Mouse (Mus musculus) forebrain, embryonic 11.5 days (tissue): ENCODE measurements around the gene Tnfrsf13c. TPM values are rescaled to one million over a fixed set of nuclear protein-coding genes. Genes with fewer than 3 reads are reported as not detected.
A peak's percentile ranks its signal among the peaks of the same experiment; 100 is the strongest.
"Not testable (repeated sequence)": the region's sequence is repeated elsewhere in the genome, so short reads cannot be mapped to it uniquely, and the experiment has no call there.

Experiments
- ATAC-seq: fragments of 200-750 bp; cut with Nextera tagmentation; replicated peaks from 2 replicates; pipeline ENCODE4 v1.8.0; 2017; ENCODE audit warnings: moderate TSS enrichment; ENCODE audit not compliant: low FRiP score
- DNase-seq: peaks from one replicate; pipeline ENCODE4 v3.0.0-alpha.2; 2017; ENCODE audit warnings: low spot score
- H3K27ac ChIP-seq: fragments of 300-500 bp; sonication (generic); 2 replicates; pipeline ENCODE4 v1.5.1; 2014; ENCODE audit warnings: low read depth, low read length
- H3K27me3 ChIP-seq: fragments of 300-500 bp; sonication (generic); 2 replicates; pipeline ENCODE4 v1.6.1; 2014; ENCODE audit warnings: mild to moderate bottlenecking, low read length, mixed read lengths; ENCODE audit not compliant: control insufficient read depth, insufficient read depth
- H3K36me3 ChIP-seq: fragments of 300-500 bp; sonication (generic); 2 replicates; pipeline ENCODE4 v1.6.1; 2014; ENCODE audit warnings: mild to moderate bottlenecking, low read length, moderate library complexity, mixed read lengths; ENCODE audit not compliant: control insufficient read depth, insufficient read depth
- H3K4me1 ChIP-seq: fragments of 300-500 bp; sonication (generic); replicated peaks from 2 replicates; pipeline ENCODE4 v1.6.1; 2014; ENCODE audit warnings: low read length, mixed read lengths; ENCODE audit not compliant: control insufficient read depth, insufficient read depth
- H3K4me2 ChIP-seq: fragments of 300-500 bp; sonication (generic); 2 replicates; pipeline ENCODE4 v1.6.1; 2014; ENCODE audit warnings: low read depth, mild to moderate bottlenecking, low read length, moderate library complexity, mixed read lengths; ENCODE audit not compliant: severe bottlenecking
- H3K4me3 ChIP-seq: fragments of 300-500 bp; sonication (generic); 2 replicates; pipeline ENCODE4 v1.5.1; 2014; ENCODE audit warnings: low read depth, low read length
- H3K9ac ChIP-seq: fragments of 300-500 bp; sonication (generic); 2 replicates; pipeline ENCODE4 v1.6.1; 2014; ENCODE audit warnings: low read length
- H3K9me3 ChIP-seq: fragments of 300-500 bp; sonication (generic); 2 replicates; pipeline ENCODE4 v1.6.1; 2016; ENCODE audit warnings: low read length, mixed read lengths; ENCODE audit not compliant: control insufficient read depth
- WGBS: fragments of 180-500 bp; shearing (Covaris S2); extraction: QIAGEN DNeasy Blood & Tissue Kit; methylation state at CpG from one replicate; pipeline ENCODE4 v1.1.7; 2014; 5-methylcytosine and 5-hydroxymethylcytosine counted together
- polyA plus RNA-seq: library from polyadenylated mRNA; unstranded; fragments of >200 nt; fragmentation: Nextera tagmentation; extraction: Ambion mirVana; gene quantifications from 2 replicates; pipeline ENCODE4 v1.2.1, GENCODE M21; 2014

Gene Tnfrsf13c
- polyA plus RNA-seq, 1 experiment from 2014 or later: 0.35 TPM

GRCm38 (mm10) chr15:82255248-82255647 lies 31.1 kb upstream of the Tnfrsf13c start:
- Histone ChIP-seq H3K4me3 (no peak overlapping the region), H3K9ac (no peak overlapping the region), H3K4me2 (0 out of 2 replicates have a peak overlapping the region, but pooled peaks have one; percentile 53), H3K27me3 (no peaks in the 10 kb centered on the region), H3K27ac (no peak overlapping the region), H3K4me1 (peaks cover 13% of the 10 kb centered on the region; the same call in 1 of the 2 replicates), H3K9me3 (no peaks in the 10 kb centered on the region), H3K36me3 (no peaks in the 10 kb centered on the region)
- DNase-seq (no peak), ATAC-seq (peak; percentile 6; the same call in 1 of the 2 replicates)
- 47% methylated on average over 4 of the region's 4 CpGs for WGBS

- 92% methylated on average over 6 of the region's 6 CpGs for WGBS
- DNase-seq (no peak), ATAC-seq (no peak)
- Histone ChIP-seq H3K9me3 (no peaks in the 10 kb centered on the region), H3K4me3 (no peak within 1 kb of the TSS), H3K4me1 (peaks cover 13% of the 10 kb centered on the region; the same call in 1 of the 2 replicates), H3K36me3 (no peaks in the 10 kb centered on the region), H3K27me3 (no peaks in the 10 kb centered on the region), H3K27ac (no peak within 1 kb of the TSS), H3K4me2 (no peak within 1 kb of the TSS), H3K9ac (no peak within 1 kb of the TSS)
Observed at GRCm38 (mm10) chr15:82252097-82252496, 27.9 kb upstream of the Tnfrsf13c start, which contains the start of gene 1500009C09Rik. Gene 1500009C09Rik, plus strand, starts transcription at chr15:82252397.

GRCm38 (mm10) chr15:82251579-82251978 lies 27.4 kb upstream of the Tnfrsf13c start:
- Histone ChIP-seq H3K4me1 (peaks cover 11% of the 10 kb centered on the region; the same call in 1 of the 2 replicates), H3K27ac (no peak overlapping the region), H3K9me3 (no peaks in the 10 kb centered on the region), H3K4me3 (no peak overlapping the region), H3K9ac (no peak overlapping the region), H3K4me2 (no peak overlapping the region), H3K27me3 (no peaks in the 10 kb centered on the region), H3K36me3 (no peaks in the 10 kb centered on the region)
- 95% methylated on average over 3 of the region's 3 CpGs for WGBS
- ATAC-seq (no peak), DNase-seq (no peak)

GRCm38 (mm10) chr15:82247131-82247776 lies 23.1 kb upstream of the Tnfrsf13c start:
- no peak for ATAC-seq
- Histone ChIP-seq H3K9me3 (no peaks in the 10 kb centered on the region), H3K4me3 (no peak overlapping the region), H3K36me3 (no peaks in the 10 kb centered on the region), H3K4me1 (peaks cover 3% of the 10 kb centered on the region), H3K27me3 (no peaks in the 10 kb centered on the region), H3K27ac (no peak overlapping the region), H3K9ac (no peak overlapping the region), H3K4me2 (no peak overlapping the region; the same call in 1 of the 2 replicates)
- 87% methylated on average over 3 of the region's 3 CpGs for WGBS
- DNase-seq: no peak

GRCm38 (mm10) chr15:82244805-82245161 lies 20.6 kb upstream of the Tnfrsf13c start:
- H3K27ac ChIP-seq: peak overlapping the region; percentile 95; the same call in 1 of the 2 replicates
- H3K36me3 ChIP-seq, H3K4me1 ChIP-seq, H3K9me3 ChIP-seq, DNase-seq, ATAC-seq, H3K27me3 ChIP-seq: not testable (repeated sequence)
- H3K4me3 ChIP-seq: peak overlapping the region; percentile 70
- peak overlapping the region; percentile 74 for H3K9ac ChIP-seq
- peak overlapping the region; percentile 60 for H3K4me2 ChIP-seq
- 26% methylated on average over 9 of the region's 9 CpGs for WGBS

- DNase-seq (peak; percentile 96), ATAC-seq (peak; percentile 97)
- Histone ChIP-seq H3K36me3 (no peaks in the 10 kb centered on the region; the same call in 1 of the 2 replicates), H3K9ac (peak within 1 kb of the TSS; percentile 74), H3K27ac (peak within 1 kb of the TSS; percentile 95), H3K27me3 (no peaks in the 10 kb centered on the region), H3K9me3 (no peaks in the 10 kb centered on the region), H3K4me1 (peaks cover 3% of the 10 kb centered on the region), H3K4me3 (peak within 1 kb of the TSS; percentile 70), H3K4me2 (peak within 1 kb of the TSS; percentile 60)
- under 1% methylated on average over 59 of the region's 65 CpGs for WGBS
Observed at GRCm38 (mm10) chr15:82244115-82244804, 20.1 kb upstream of the Tnfrsf13c start, which contains the start of gene Cenpm. Gene Cenpm, minus strand, starts transcription at chr15:82244748.

GRCm38 (mm10) chr15:82243742-82244114 lies 19.6 kb upstream of the Tnfrsf13c start:
- peak overlapping the region; percentile 70 for H3K4me3 ChIP-seq

GRCm38 (mm10) chr15:82243311-82243710 lies 19.1 kb upstream of the Tnfrsf13c start:
- ATAC-seq (no peak), DNase-seq (no peak)
- WGBS: 77% methylated on average over 3 of the region's 3 CpGs
- Histone ChIP-seq H3K4me2 (peak overlapping the region; percentile 60), H3K4me1 (peaks cover 3% of the 10 kb centered on the region), H3K4me3 (peak overlapping the region; percentile 70), H3K27ac (no peak overlapping the region), H3K9ac (peak overlapping the region; percentile 74), H3K9me3 (no peaks in the 10 kb centered on the region), H3K36me3 (peaks cover 2% of the 10 kb centered on the region; the same call in 1 of the 2 replicates), H3K27me3 (no peaks in the 10 kb centered on the region)

More at GRCm38 (mm10) chr15:82243742-82244114, 19.6 kb upstream of the Tnfrsf13c start:
- Histone ChIP-seq H3K4me1 (peaks cover 3% of the 10 kb centered on the region), H3K27me3 (no peaks in the 10 kb centered on the region), H3K36me3 (peaks cover 2% of the 10 kb centered on the region; the same call in 1 of the 2 replicates), H3K4me2 (peak overlapping the region; percentile 60), H3K9me3 (no peaks in the 10 kb centered on the region), H3K9ac (peak overlapping the region; percentile 74), H3K27ac (peak overlapping the region; percentile 95; the same call in 1 of the 2 replicates)
- ATAC-seq (no peak; the same call in 1 of the 2 replicates), DNase-seq (no peak)
- WGBS: 9% methylated on average over 12 of the region's 12 CpGs
